Mouse (Mus musculus): ENCODE measurements around the gene Wls. TPM values are rescaled to one million over a fixed set of nuclear protein-coding genes. Genes with fewer than 3 reads are reported as not detected.

Wls gene
- polyA plus RNA-seq, 1 experiment from 2014 or later = 128 TPM

DNA sequence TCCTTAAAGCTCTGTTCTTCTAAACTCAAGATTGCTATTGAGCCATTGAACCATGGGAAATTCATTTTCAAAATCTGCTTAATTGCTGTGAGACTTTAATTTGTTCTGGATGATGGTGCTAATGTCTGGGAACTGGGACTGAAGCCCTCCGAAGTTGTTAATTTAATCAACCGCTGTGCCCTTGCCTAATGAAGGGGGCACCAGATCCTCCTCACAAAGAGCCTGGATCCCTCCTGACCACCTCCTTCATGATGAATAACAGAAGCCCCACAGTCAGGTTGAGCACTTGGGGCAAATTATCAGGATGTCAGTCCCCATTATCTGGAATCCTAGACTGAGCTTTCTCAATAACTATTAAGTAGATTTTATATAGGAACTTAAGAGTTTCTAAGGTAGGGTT, 12.0 kb downstream of the Wls start:
- no peak for ATAC-seq (replicated peaks; ENCODE audit: extremely low read depth, insufficient read depth, low FRiP score)
- Histone ChIP-seq H3K36me3 (ENCODE audit: control insufficient read depth, insufficient read depth) (no peaks in the 10 kb centered on the region), H3K9ac (ENCODE audit: low read length) (no peak overlapping the region), H3K4me3 (ENCODE audit: low read length) (no peak overlapping the region), H3K4me1 (ENCODE audit: control insufficient read depth, insufficient read depth, low read length) (peaks cover 5% of the 10 kb centered on the region), H3K9me3 (replicated peaks; ENCODE audit: control insufficient read depth, low read length) (no peaks in the 10 kb centered on the region), H3K4me2 (ENCODE audit: low read depth, low read length) (no peak overlapping the region), H3K27me3 (ENCODE audit: control insufficient read depth, insufficient read depth, low read length) (no peaks in the 10 kb centered on the region), H3K27ac (ENCODE audit: low read length) (no peak overlapping the region)
- 90% methylated on average over 2 of the region's 2 CpGs for WGBS

DNA sequence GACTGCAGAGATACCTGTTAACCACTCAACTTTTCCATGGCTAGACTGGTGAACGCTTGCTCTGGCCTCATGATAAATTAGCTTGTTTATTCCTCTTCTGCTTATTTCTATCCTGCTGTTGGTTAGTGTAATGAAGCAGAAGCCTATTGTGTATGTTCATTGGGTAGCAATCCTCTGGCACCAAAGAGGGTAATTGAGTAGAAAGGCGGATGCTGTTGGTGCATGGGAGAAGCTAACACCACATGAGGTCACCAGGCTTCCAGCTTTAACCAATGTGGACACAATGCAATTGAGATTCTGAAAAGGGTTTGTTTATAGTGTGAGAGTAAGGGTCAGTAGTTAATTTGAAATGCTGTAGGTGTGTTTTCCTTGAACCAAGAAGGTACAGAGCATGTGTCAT, 12.5 kb downstream of the Wls start:
- no peak overlapping the region for H3K27ac ChIP-seq (ENCODE audit: low read length)
- ATAC-seq (replicated peaks; ENCODE audit: extremely low read depth, insufficient read depth, low FRiP score) = no peak
- H3K27me3 ChIP-seq (ENCODE audit: control insufficient read depth, insufficient read depth, low read length) = no peaks in the 10 kb centered on the region
- H3K4me3 ChIP-seq (ENCODE audit: low read length) = no peak overlapping the region
- H3K4me2 ChIP-seq (ENCODE audit: low read depth, low read length) = no peak overlapping the region
- H3K36me3 ChIP-seq (ENCODE audit: control insufficient read depth, insufficient read depth) = no peaks in the 10 kb centered on the region
- H3K9me3 ChIP-seq (replicated peaks; ENCODE audit: control insufficient read depth, low read length) = no peaks in the 10 kb centered on the region
- 0 out of 2 replicates have a peak, but pooled peaks cover 2% of the 10 kb centered on the region for H3K4me1 ChIP-seq (ENCODE audit: control insufficient read depth, insufficient read depth, low read length)
- no peak overlapping the region for H3K9ac ChIP-seq (ENCODE audit: low read length)
- WGBS = 85% methylated on average over 2 of the region's 2 CpGs

DNA sequence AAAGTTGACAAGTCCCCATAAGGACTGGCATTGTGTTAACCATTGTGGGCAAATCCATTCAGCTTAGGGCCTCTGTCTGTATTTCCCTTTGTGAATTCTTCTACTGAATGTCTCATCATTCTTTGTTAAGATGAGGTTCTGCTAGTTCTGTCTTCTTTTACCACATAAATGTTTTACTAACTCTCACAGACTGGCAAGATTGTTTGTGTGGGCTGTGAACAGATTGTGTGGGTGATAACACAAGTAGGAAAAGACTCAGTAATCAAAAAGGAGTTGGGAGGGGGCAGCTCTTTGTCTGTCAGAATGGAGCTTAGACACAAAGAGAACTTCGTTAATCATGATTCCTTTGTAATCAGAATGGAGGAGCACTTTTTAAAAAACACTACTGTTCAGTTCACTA, 17.6 kb downstream of the Wls start:
- no peak for ATAC-seq (replicated peaks; ENCODE audit: extremely low read depth, insufficient read depth, low FRiP score)
- Histone ChIP-seq H3K4me3 (ENCODE audit: low read length) (no peak overlapping the region), H3K27ac (ENCODE audit: low read length) (no peak overlapping the region), H3K9me3 (replicated peaks; ENCODE audit: control insufficient read depth, low read length) (no peaks in the 10 kb centered on the region), H3K36me3 (ENCODE audit: control insufficient read depth, insufficient read depth) (no peaks in the 10 kb centered on the region), H3K27me3 (ENCODE audit: control insufficient read depth, insufficient read depth, low read length) (no peaks in the 10 kb centered on the region), H3K4me2 (ENCODE audit: low read depth, low read length) (no peak overlapping the region), H3K4me1 (ENCODE audit: control insufficient read depth, insufficient read depth, low read length) (no peaks in the 10 kb centered on the region), H3K9ac (ENCODE audit: low read length) (no peak overlapping the region)
- WGBS = 73% methylated on average over 1 of the region's 1 CpGs

DNA sequence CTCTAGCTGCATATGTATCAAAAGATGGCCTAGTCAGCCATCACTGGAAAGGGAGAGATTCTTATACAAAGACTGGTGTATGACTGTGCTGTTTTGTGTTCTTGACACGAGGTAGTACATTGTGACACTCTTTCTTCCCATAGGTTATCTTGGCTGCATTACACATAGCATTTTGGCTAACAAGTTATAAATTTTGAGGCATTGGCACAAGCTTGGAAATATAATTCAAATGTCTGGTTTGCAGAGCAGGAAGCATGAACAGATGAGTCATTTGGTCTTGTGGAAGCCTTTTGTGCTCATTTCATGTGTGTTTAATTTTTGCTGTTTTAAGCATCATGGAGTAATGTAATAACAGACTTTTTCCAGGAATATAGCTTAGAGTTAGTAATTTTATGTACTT, 26.2 kb downstream of the Wls start:
- H3K4me1 ChIP-seq (ENCODE audit: control insufficient read depth, insufficient read depth, low read length) = peaks cover 4% of the 10 kb centered on the region; the same call in 1 of the 2 replicates
- WGBS = 70% methylated on average over 1 of the region's 1 CpGs
- no peak for ATAC-seq (replicated peaks; ENCODE audit: extremely low read depth, insufficient read depth, low FRiP score)
- no peak overlapping the region for H3K4me2 ChIP-seq (ENCODE audit: low read depth, low read length)
- no peaks in the 10 kb centered on the region for H3K9me3 ChIP-seq (replicated peaks; ENCODE audit: control insufficient read depth, low read length)
- H3K36me3 ChIP-seq (ENCODE audit: control insufficient read depth, insufficient read depth) = no peaks in the 10 kb centered on the region
- H3K9ac ChIP-seq (ENCODE audit: low read length) = no peak overlapping the region
- H3K27me3 ChIP-seq (ENCODE audit: control insufficient read depth, insufficient read depth, low read length) = no peaks in the 10 kb centered on the region
- H3K27ac ChIP-seq (ENCODE audit: low read length) = no peak overlapping the region
- no peak overlapping the region for H3K4me3 ChIP-seq (ENCODE audit: low read length)

DNA sequence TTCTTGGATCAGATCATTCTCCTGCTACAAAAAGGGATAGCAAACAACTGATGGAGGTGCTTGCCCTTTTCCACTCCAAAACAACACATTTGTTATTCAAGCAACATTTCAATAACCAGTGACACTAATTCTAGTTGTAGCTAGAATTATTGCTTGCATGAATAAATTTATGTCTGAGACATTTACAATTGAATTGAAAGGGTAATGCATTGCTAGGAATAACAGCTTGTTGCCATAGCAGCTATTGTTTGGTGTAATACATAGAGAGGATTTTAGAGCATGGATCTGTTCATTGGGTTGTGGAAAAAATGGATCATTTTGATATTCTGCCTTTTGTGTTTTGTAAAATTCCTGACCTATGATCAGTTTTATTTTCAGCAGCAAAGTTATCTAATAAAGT, 39.5 kb downstream of the Wls start:
- Histone ChIP-seq H3K36me3 (ENCODE audit: control insufficient read depth, insufficient read depth) (peaks cover 2% of the 10 kb centered on the region; the same call in 1 of the 2 replicates), H3K27ac (ENCODE audit: low read length) (no peak overlapping the region), H3K4me1 (ENCODE audit: control insufficient read depth, insufficient read depth, low read length) (peaks cover 13% of the 10 kb centered on the region), H3K9ac (ENCODE audit: low read length) (no peak overlapping the region), H3K27me3 (ENCODE audit: control insufficient read depth, insufficient read depth, low read length) (no peaks in the 10 kb centered on the region), H3K9me3 (replicated peaks; ENCODE audit: control insufficient read depth, low read length) (no peaks in the 10 kb centered on the region), H3K4me3 (ENCODE audit: low read length) (no peak overlapping the region), H3K4me2 (ENCODE audit: low read depth, low read length) (no peak overlapping the region)
- ATAC-seq (replicated peaks; ENCODE audit: extremely low read depth, insufficient read depth, low FRiP score) = no peak

DNA sequence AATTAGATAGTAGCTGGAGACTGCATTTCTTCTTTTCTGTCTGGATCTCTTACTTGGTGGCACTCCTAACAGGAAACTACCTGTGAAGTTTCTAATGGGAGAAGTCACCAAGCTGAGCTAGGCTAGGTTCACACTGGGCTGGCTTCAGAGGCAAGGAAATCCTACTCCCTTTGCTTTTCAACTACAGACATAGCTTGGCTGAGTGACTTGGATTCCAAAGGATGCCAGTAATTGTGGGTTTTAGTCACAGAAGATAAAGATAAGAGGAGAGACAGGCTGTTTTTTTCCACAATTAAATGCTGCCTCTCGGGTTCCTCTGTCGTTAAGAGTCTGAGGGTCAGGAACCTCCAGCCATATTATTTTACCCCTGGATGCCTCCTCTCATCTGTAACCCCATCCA, 43.9 kb downstream of the Wls start:
- no peak overlapping the region for H3K27ac ChIP-seq (ENCODE audit: low read length)
- no peak for ATAC-seq (replicated peaks; ENCODE audit: extremely low read depth, insufficient read depth, low FRiP score)
- H3K9ac ChIP-seq (ENCODE audit: low read length) = no peak overlapping the region
- no peaks in the 10 kb centered on the region for H3K27me3 ChIP-seq (ENCODE audit: control insufficient read depth, insufficient read depth, low read length)
- 10% methylated on average over 2 of the region's 2 CpGs for WGBS
- H3K9me3 ChIP-seq (replicated peaks; ENCODE audit: control insufficient read depth, low read length) = no peaks in the 10 kb centered on the region
- H3K36me3 ChIP-seq (ENCODE audit: control insufficient read depth, insufficient read depth) = peaks cover 2% of the 10 kb centered on the region; the same call in 1 of the 2 replicates
- no peak overlapping the region for H3K4me3 ChIP-seq (ENCODE audit: low read length)
- peaks cover 32% of the 10 kb centered on the region for H3K4me1 ChIP-seq (ENCODE audit: control insufficient read depth, insufficient read depth, low read length)
- H3K4me2 ChIP-seq (ENCODE audit: low read depth, low read length) = no peak overlapping the region

DNA sequence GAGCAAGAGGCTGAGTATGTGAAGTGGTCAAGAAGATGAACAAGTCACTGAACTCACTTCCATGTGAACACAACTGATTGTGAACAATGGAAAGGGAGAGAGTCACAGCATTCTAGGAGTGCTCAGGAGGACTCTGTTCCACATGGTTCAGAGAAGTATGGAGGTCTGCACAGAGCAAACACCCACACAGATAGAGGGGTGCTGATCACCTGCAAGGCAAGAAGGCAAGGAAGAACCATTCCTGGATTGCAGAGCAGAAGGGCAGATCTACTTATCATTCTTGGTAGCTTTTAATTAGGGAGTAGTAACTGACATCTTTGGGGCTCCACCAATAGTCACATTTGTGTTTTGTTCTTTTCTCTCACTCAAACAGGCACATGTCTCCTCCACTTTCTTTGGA, 45.3 kb downstream of the Wls start:
- H3K27me3 ChIP-seq (ENCODE audit: control insufficient read depth, insufficient read depth, low read length) = no peaks in the 10 kb centered on the region
- no peaks in the 10 kb centered on the region for H3K9me3 ChIP-seq (replicated peaks; ENCODE audit: control insufficient read depth, low read length)
- H3K4me2 ChIP-seq (ENCODE audit: low read depth, low read length) = peak overlapping the region; percentile 34; the same call in 1 of the 2 replicates
- peak overlapping the region; percentile 88 for H3K27ac ChIP-seq (ENCODE audit: low read length)
- ATAC-seq (replicated peaks; ENCODE audit: extremely low read depth, insufficient read depth, low FRiP score) = no peak
- peaks cover 2% of the 10 kb centered on the region; the same call in 1 of the 2 replicates for H3K36me3 ChIP-seq (ENCODE audit: control insufficient read depth, insufficient read depth)
- H3K4me3 ChIP-seq (ENCODE audit: low read length) = no peak overlapping the region
- peaks cover 32% of the 10 kb centered on the region for H3K4me1 ChIP-seq (ENCODE audit: control insufficient read depth, insufficient read depth, low read length)
- H3K9ac ChIP-seq (ENCODE audit: low read length) = no peak overlapping the region

DNA sequence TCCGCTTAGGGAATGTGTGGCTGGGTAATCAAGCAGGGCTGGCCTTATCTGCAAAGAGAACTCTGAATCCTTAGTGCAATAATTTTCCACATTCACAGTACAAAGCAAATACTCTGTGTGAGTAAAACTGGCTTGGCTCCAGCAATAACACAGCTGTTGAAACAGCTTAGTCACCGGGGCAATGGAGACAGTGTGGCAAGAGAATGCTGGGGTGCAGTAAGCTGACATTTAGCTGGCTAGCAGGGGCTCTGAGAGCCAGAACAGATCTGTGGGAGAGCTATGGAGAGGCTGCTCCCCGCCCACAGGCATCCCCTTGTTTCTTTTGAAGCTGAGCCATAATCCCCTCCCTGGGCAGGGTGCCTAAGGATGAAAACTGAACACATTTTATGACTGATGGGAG, 45.8 kb downstream of the Wls start:
- Histone ChIP-seq H3K4me3 (ENCODE audit: low read length) (no peak overlapping the region), H3K36me3 (ENCODE audit: control insufficient read depth, insufficient read depth) (peaks cover 2% of the 10 kb centered on the region; the same call in 1 of the 2 replicates), H3K4me2 (ENCODE audit: low read depth, low read length) (peak overlapping the region; percentile 34; the same call in 1 of the 2 replicates), H3K27me3 (ENCODE audit: control insufficient read depth, insufficient read depth, low read length) (no peaks in the 10 kb centered on the region), H3K4me1 (ENCODE audit: control insufficient read depth, insufficient read depth, low read length) (peaks cover 32% of the 10 kb centered on the region), H3K9ac (ENCODE audit: low read length) (peak overlapping the region; percentile 36), H3K9me3 (replicated peaks; ENCODE audit: control insufficient read depth, low read length) (no peaks in the 10 kb centered on the region), H3K27ac (ENCODE audit: low read length) (peak overlapping the region; percentile 88)
- WGBS = 7% methylated on average over 3 of the region's 3 CpGs
- ATAC-seq (replicated peaks; ENCODE audit: extremely low read depth, insufficient read depth, low FRiP score) = peak; percentile 81

DNA sequence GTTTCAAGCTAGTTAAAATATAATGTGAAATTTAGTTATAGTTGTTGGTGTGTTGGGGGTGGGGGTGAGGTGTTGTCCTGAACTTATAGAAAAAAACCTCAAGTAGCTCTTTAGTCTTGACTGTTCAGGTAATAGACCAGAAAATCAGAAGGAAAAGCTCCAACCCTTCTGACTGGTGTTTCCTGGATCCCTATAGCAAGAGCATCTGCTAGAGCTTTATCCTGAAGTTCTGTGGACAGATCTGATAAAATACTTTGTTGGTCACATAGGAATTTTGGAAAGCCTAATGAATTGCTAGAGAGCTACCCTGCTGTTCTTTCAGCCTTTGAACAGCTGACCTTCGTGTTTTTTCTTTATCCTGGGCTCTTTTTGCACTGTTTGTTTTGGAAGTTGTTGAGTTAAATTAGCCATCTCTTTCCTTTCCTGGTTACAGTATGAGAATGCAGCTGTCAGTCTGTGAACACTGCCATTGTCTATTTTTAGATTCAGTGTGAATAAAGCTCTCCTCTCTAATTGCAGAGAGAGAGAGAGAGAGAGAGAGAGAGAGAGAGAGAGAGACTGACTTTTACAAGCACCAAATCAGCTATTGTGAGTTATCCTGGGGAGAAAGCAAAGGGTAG, 46.4 kb downstream of the Wls start:
- ATAC-seq (replicated peaks; ENCODE audit: extremely low read depth, insufficient read depth, low FRiP score) = peak; percentile 46; the same call in 1 of the 2 replicates
- no peak overlapping the region; the same call in 1 of the 2 replicates for H3K9ac ChIP-seq (ENCODE audit: low read length)
- peak overlapping the region; percentile 88 for H3K27ac ChIP-seq (ENCODE audit: low read length)
- 10% methylated on average over 1 of the region's 1 CpGs for WGBS
- H3K4me1 ChIP-seq (ENCODE audit: control insufficient read depth, insufficient read depth, low read length) = peaks cover 32% of the 10 kb centered on the region
- H3K36me3 ChIP-seq (ENCODE audit: control insufficient read depth, insufficient read depth) = peaks cover 2% of the 10 kb centered on the region; the same call in 1 of the 2 replicates
- no peak overlapping the region for H3K4me3 ChIP-seq (ENCODE audit: low read length)
- H3K27me3 ChIP-seq (ENCODE audit: control insufficient read depth, insufficient read depth, low read length) = no peaks in the 10 kb centered on the region
- H3K9me3 ChIP-seq (replicated peaks; ENCODE audit: control insufficient read depth, low read length) = no peaks in the 10 kb centered on the region
- peak overlapping the region; percentile 39 for H3K4me2 ChIP-seq (ENCODE audit: low read depth, low read length)

Data from heart, embryonic 16.5 days (tissue).